Mouse (Mus musculus): Measurements from ENCODE around the gene Olfr229.
"Not testable (repeated sequence)": the region's sequence is repeated elsewhere in the genome, so short reads cannot be mapped to it uniquely, and the experiment has no call there.

The Olfr229 gene

GRCm38 (mm10) chr9:39907036-39907435 lies at the start of gene Olfr229:
Gene Olfr229, plus strand, starts transcription at chr9:39907336.
- no peak for DNase-seq

- no peak for DNase-seq
These were observed 41.0 kb upstream of the Olfr229 start, which contains the start of gene Olfr972 for GRCm38 (mm10) chr9:39866122-39866521. Gene Olfr972, plus strand, starts transcription at chr9:39866422.

GRCm38 (mm10) chr9:39871986-39872385 lies 35.1 kb upstream of the Olfr229 start:
- not testable (repeated sequence) for DNase-seq

- not testable (repeated sequence) for DNase-seq
These were observed 29.4 kb upstream of the Olfr229 start for GRCm38 (mm10) chr9:39877541-39878396.

- DNase-seq: no peak
These were observed 2.0 kb upstream of the Olfr229 start for GRCm38 (mm10) chr9:39905106-39905505.

GRCm38 (mm10) chr9:39909939-39910338 lies 2.8 kb downstream of the Olfr229 start:
- no peak for DNase-seq

- DNase-seq: not testable (repeated sequence)
These were observed 21.1 kb downstream of the Olfr229 start for GRCm38 (mm10) chr9:39927975-39928836.

- not testable (repeated sequence) for DNase-seq
These were observed 21.7 kb downstream of the Olfr229 start for GRCm38 (mm10) chr9:39928837-39929236.

GRCm38 (mm10) chr9:39937201-39937600 lies 30.1 kb downstream of the Olfr229 start, which contains the start of gene Olfr974:
Gene Olfr974, plus strand, starts transcription at chr9:39937501.
- DNase-seq: no peak

- no peak for DNase-seq
These were observed 44.8 kb downstream of the Olfr229 start, which contains the start of gene Olfr975 for GRCm38 (mm10) chr9:39951946-39952345. Gene Olfr975, minus strand, starts transcription at chr9:39952046.

GRCm38 (mm10) chr9:39961033-39961432 lies 53.9 kb downstream of the Olfr229 start, which contains the start of gene Olfr976:
Gene Olfr976, minus strand, starts transcription at chr9:39961133.
- not testable (repeated sequence) for DNase-seq
